Mouse (Mus musculus) brown adipose tissue, adult 24 weeks (tissue): ENCODE data around the gene Yif1b. TPM values are rescaled to one million over a fixed set of nuclear protein-coding genes. Genes with fewer than 3 reads are reported as not detected.
"Not testable (repeated sequence)": the region's sequence is repeated elsewhere in the genome, so short reads cannot be mapped to it uniquely, and the experiment has no call there.

Experiments used
- H3K27ac ChIP-seq: fragments of 200-500 bp; replicated peaks from 2 replicates; pipeline ENCODE4 v1.5.1; 2012; ENCODE audit warnings: low read depth, mild to moderate bottlenecking, low read length
- H3K4me1 ChIP-seq: fragments of 200-500 bp; 2 replicates; pipeline ENCODE4 v1.6.1; 2012; ENCODE audit warnings: low read length, mixed read lengths; ENCODE audit not compliant: control insufficient read depth, insufficient read depth, insufficient read length
- H3K4me3 ChIP-seq: fragments of 200-500 bp; 2 replicates; pipeline ENCODE4 v1.5.1; 2012; ENCODE audit warnings: low read depth, mild to moderate bottlenecking, low read length, moderate library complexity; ENCODE audit not compliant: insufficient read depth
- polyA plus RNA-seq: library from polyadenylated mRNA; stranded (reverse); fragments of >200 nt; gene quantifications from 2 replicates; pipeline ENCODE4 v1.2.4, GENCODE M21; 2012; ENCODE audit not compliant: missing spikeins, insufficient read depth, insufficient read length

The Yif1b gene
- polyA plus RNA-seq, 1 experiment, result 79.7 TPM

DNA sequence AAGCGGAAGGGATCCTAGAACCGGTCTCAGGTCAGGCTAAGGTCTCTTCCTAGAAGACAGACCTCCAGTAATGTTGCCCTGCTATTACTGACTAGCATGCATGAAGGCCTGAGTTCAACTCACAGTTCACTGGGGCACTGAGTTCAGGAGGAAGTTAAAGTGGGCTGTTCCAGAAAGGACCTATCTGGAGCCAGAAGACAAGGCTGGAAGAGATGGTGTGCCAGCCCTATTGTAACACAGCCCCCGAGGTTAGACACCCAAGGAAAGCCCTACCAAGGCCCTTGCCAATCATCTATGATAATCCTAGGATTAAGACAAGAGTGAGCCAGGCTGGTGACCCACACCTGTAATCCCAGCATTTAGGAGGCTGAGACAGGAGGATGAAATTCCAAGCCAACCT, 6.6 kb upstream of the Yif1b start:
- H3K27ac ChIP-seq, result peak overlapping the region; percentile 74
- no peaks in the 10 kb centered on the region for H3K4me1 ChIP-seq
- peak overlapping the region; percentile 76 for H3K4me3 ChIP-seq

GRCm38 (mm10) chr7:29232247-29233013, 5.7 kb upstream of the Yif1b start, which contains the start of gene Kcnk6:
Kcnk6 (minus strand) TSS chr7:29232515.
- no peaks in the 10 kb centered on the region for H3K4me1 ChIP-seq
- H3K27ac ChIP-seq, result peak within 1 kb of the TSS; percentile 74
- peak within 1 kb of the TSS; percentile 76 for H3K4me3 ChIP-seq

DNA sequence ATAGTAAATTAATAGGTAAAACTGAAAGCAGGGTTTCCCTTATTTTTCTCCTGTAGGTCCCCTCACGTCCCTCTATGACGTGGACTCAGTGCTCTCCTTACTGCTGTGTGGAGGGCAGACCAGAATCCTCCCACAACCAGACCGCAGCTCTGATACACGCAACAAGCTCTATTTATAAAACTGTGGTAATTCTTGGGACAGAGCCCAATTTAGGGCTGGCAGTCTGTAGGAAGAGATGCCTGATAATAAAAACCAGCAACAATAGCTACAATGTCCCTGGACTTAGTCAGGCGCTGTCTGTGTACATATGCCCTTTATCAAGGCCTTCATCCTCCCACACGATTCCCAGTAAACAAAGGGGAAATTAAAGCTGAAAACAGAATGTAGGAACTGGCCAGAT, 4.4 kb upstream of the Yif1b start:
- H3K4me3 ChIP-seq, result no peak overlapping the region
- H3K27ac ChIP-seq, result no peak overlapping the region
- H3K4me1 ChIP-seq, result 0 out of 2 replicates have a peak, but pooled peaks cover under 1% of the 10 kb centered on the region

DNA sequence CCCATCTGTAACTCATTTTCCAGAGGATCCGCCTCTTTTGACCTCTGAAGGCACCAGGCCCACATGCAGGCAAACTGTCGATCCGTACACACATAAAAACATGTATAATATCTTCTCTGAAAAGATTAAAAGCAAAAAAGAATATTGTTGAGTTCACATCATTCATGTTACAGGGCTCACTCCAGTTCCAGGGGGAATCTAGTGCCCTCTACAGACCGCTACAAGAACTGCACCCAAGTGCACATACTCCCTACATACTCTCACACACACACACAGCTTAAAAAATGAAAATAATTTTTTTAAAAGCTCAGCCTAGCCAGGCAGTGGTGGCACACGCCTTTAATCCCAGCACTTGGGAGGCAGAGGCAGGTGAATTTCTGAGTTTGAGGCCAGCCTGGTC, 3.5 kb upstream of the Yif1b start:
- Histone ChIP-seq H3K4me3 (no peak overlapping the region), H3K27ac (no peak overlapping the region), H3K4me1 (peaks cover 5% of the 10 kb centered on the region; the same call in 1 of the 2 replicates)

DNA sequence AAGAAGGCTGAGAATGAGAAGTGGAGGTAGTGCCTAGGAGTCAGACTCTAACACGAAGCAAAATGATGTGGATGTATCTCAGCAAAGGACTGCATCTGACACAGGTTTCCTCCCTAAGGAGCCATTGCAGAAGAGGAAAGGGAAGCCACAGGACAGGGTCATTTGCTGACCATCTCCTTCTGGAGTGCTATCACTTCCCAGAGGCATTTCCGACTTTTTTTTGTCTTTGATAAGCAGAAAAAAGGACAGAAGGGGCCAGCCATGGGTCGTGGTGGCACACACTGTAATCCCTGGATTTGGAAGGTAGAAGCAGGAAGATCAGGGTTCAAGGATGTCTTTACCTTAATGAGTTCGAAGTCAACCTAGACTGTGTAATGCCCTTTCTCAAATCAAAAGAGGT, 1.5 kb upstream of the Yif1b start:
- no peak overlapping the region for H3K4me3 ChIP-seq
- 0 out of 2 replicates have a peak overlapping the region, but pooled peaks have one; percentile 11 for H3K27ac ChIP-seq
- peaks cover 5% of the 10 kb centered on the region; the same call in 1 of the 2 replicates for H3K4me1 ChIP-seq

- peak overlapping the region; percentile 39 for H3K4me3 ChIP-seq
- not testable (repeated sequence) for H3K4me1 ChIP-seq
- H3K27ac ChIP-seq, result peak overlapping the region; percentile 79
Measured at GRCm38 (mm10) chr7:29237596-29237995, 533 bp upstream of the Yif1b start.

GRCm38 (mm10) chr7:29244732-29245416, 6.7 kb downstream of the Yif1b start:
- Histone ChIP-seq H3K27ac (no peak overlapping the region), H3K4me3 (no peak overlapping the region), H3K4me1 (no peaks in the 10 kb centered on the region)

DNA sequence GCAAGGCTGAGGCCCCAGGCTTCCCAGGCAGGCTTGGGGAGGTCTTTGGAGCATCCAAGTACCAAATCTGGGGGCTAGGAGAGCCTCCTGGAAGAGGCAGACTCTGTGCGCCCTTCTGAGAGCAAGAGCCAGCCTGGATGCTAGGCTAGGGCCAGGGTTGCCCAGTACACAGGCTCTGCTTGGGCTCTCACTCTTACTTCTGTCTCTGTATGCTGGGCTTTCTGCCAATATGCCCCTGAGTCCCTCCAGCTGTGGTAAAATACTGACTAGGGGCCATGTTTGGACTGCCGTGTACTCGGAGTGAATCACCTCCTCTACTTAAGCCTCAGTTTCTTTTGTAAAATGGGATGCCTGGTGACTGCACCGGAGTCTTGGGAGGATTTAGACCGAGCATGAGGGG, 7.9 kb downstream of the Yif1b start:
- Histone ChIP-seq H3K4me3 (no peak overlapping the region), H3K27ac (no peak overlapping the region), H3K4me1 (no peaks in the 10 kb centered on the region)

DNA sequence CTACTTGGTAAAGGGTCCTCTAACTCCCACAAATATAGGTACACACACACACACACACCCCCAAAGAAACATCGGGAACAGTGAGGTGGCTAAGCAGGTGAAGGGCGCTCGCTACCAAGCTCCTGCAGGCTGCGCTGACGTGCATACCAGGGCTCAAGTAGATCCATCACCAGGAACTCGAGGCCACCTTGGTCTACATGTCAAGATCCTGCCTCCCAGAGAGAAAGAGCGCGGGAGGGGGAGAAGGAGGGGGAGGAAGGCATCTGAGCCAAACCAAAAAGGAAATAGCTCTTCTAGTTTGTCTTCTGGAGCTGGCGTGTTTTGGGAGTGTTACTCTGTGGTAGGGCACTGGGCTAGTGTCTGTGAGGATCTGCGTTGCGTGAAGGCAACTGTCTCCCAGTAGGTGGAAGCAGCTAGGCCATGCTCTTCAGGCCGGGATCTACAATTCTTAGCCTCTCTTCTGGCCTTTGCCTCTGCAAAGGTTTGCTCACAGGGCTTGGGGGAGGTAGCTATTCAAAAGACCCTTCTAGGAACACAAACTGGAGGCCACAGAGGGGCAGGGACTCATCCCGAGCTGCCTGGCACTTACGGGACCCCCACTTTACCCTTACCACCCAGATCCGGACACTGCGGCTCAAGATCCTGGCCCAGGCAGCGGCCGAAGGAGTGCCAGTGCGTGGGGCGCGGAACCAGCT, 8.6 kb downstream of the Yif1b start:
- Histone ChIP-seq H3K27ac (no peak overlapping the region), H3K4me3 (no peak overlapping the region), H3K4me1 (no peaks in the 10 kb centered on the region)

- Histone ChIP-seq H3K4me3 (peak overlapping the region; percentile 47), H3K4me1 (no peaks in the 10 kb centered on the region), H3K27ac (0 out of 2 replicates have a peak overlapping the region, but pooled peaks have one; percentile 51)
Measured at GRCm38 (mm10) chr7:29247314-29247700, 9.2 kb downstream of the Yif1b start.

GRCm38 (mm10) chr7:29247706-29248105, 9.6 kb downstream of the Yif1b start:
- Histone ChIP-seq H3K27ac (peak overlapping the region; percentile 51), H3K4me1 (no peaks in the 10 kb centered on the region), H3K4me3 (peak overlapping the region; percentile 47)

DNA sequence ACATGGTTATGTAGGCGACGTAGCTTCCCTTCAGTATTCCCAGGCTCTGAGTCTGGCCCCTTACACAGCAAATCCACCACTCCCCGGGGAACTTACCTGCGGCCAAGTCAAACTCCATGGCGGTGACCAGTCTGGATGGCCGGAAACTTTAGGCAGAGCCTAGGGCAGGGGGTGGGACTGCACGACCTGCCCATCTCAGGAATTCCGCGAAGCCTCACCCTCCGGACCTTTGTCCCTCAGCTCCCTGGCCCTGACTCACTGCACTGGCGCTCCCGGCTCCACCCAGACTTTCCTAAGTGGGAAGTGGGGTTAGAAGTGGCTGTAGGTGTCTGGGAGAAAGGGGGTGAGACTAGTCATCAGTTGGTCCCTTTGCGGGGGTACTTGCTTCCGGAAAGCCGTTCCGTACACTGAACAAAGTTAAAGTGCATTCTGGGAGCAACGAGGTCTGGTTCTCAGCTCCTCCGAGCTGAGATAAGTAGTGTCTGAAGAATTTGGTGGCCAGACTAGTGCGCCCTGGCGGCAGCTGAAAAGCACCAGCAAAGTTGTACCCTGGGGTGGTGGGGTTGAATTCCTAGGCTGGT, 10.2 kb downstream of the Yif1b start, which contains the start of gene 2200002D01Rik:
Gene 2200002D01Rik (minus strand): TSS at position 206 of the 581 bp plus-strand sequence.
- H3K4me1 ChIP-seq, result no peaks in the 10 kb centered on the region
- H3K4me3 ChIP-seq, result peak within 1 kb of the TSS; percentile 47
- peak within 1 kb of the TSS; percentile 51 for H3K27ac ChIP-seq

DNA sequence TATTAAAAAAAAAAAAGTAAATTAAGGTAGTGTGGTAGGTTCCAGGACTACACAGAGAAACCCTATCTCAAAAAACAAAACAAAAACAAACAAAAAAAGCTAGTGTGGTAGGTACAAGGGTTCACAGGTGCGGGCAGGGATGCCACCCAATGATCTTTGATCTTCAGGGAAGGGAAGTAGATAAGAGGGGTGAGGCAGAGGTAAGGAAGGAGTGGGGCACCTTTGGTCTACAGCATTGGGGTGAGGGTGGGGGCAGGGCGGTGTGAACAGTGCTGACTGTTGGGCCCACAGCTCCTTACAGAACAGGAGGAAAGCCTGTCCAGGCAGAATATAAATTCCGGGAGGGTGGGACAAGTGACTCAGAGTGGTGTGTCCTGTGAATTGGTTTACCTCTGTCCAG, 13.0 kb downstream of the Yif1b start:
- no peak overlapping the region for H3K4me3 ChIP-seq
- H3K27ac ChIP-seq, result no peak overlapping the region
- no peaks in the 10 kb centered on the region for H3K4me1 ChIP-seq

DNA sequence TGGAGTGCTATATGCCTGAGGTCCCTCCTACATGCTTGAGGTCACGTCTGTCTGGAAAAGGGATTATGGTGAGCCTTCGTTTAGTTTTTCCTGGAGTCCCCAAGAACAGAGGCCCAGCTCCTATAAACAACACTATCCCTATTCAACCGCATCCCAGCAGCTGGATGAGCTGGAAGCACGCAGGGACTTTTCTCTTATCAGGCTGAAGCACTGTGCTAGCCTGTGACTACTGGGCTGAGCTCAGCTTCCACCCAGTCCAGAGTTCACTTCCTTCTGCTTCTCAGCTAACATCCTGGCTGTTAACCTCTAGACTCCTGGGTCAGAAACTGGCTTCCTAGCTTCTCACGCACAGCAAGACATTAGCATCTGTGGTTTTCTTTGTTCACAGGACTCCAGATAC, 15.7 kb downstream of the Yif1b start:
- Histone ChIP-seq H3K27ac (peak overlapping the region; percentile 70), H3K4me1 (no peaks in the 10 kb centered on the region), H3K4me3 (no peak overlapping the region)

DNA sequence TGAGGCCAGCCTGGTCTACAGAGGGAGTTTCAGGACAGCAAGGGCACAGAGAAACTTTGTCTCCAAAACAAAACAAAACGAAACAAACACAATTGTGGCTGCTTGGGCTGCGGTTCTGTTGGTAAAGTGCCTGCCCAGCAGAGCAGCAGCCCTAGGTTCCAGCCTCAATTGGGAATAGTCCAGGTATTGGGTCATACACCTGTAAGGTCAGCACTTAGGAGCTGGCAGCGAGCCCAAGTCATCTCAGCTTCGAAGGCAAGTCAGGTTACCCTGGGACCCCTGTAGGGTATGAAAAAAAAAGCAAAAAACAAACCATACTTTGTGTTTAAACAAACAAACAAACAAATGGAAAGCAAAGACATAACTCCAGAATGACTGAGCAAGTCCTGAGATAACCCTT, 17.7 kb downstream of the Yif1b start:
- H3K27ac ChIP-seq, result no peak overlapping the region
- no peaks in the 10 kb centered on the region for H3K4me1 ChIP-seq
- no peak overlapping the region for H3K4me3 ChIP-seq
